Mouse (Mus musculus) ovary, adult 18-20 months (tissue): ENCODE data around the gene Cenpv.

Source experiments
- DNase-seq: peaks from one replicate; pipeline ENCODE4 v3.0.0; 2022; ENCODE audit warnings: low spot score, mixed read lengths

The Cenpv gene

GRCm38 (mm10) chr11:62539089-62539890 lies at the start of gene Cenpv:
Gene Cenpv, minus strand, starts transcription at chr11:62539261.
- DNase-seq: peak; percentile 59

DNA sequence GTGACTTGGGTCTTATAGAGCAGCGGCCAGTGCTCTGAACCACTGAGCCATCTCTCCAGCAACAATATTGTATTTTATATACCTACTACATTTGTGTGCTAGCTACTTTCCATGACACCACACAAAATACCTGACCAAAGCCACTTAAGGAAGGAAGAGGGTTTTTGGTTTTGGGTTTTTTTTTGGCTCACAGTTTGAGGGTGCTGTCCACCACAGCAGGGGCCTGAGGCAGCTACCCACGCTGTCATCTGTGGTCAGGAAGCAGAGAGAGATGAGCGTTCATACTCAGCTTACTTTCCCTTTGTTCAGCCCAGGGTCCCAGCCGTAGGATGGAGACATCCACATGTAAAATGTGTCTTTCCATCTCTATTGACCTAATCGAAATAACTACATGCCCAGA lies 48.0 kb upstream of the Cenpv start:
- no peak for DNase-seq

DNA sequence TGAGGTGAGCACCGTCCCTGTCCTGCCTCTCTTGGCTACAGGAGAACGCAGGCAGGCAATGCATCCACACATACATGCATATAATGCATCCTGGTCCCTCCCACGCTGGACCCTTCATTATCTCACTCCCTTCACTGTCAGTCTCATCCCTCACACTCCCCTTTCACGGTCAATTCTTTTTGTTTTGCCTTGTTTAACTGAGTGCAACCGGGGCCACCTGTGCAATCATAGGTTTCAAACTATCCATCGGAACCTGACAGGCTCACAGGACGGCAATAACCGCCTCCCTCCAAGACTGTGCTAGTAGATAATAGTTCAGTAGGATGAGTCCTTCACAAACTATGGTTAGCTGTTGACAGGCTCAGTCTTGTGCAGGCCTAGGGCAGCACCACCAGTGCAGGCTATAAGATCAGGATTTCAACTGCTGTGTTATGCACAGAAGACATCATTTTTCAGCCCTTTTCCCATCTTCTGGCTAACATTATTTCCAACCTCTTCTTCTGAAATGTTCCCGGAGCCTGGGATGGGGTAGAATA lies 45.7 kb upstream of the Cenpv start:
- DNase-seq: no peak

DNA sequence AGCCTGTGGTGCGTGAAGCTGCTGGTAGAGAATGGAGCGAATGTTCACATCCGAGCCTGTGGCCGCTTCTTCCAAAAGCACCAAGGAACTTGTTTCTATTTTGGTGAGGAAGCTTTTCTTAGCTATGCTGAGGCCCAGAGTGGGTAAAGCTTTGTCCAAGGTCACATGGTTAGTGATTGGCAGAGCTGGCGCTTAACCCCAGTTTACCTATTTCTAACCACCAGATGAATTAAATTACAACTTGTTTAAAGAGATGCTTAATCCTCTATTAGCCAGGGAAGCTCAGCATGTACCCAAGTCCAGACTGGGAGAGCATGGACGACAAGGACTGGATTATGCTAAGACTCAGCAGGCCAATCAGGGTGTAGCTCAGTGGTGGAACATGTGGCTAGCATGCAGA lies 44.0 kb upstream of the Cenpv start:
- DNase-seq: no peak

DNA sequence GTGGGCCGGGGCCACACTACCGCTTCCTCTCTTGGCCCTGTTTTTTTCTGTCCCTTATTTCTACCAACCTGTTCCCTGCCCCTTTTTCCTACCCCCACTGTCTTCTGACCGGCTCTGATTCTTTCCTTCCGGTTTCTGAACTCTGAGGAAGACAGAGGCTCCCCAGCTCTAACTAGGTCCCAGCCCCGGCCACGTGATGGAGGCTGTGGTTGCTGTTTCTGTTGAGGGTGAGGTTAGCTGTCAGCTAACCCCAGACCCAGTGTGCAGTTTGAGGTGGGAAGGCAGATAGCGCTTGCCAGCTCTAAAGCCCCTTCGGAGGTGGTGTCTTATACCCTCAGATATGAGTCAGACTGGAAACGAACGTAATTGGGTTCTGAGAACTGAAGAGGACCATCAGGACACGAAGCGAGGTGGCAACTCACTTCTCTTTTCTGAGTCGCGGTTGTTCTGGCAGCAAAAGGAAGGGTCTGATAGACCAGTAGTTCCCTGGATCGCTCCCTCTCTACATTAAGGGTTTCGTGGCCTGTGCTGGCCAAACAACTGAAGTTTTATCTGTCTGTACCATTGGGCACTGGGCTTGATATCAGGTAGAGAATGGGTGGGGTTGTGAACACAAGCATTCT lies 37.6 kb upstream of the Cenpv start:
- DNase-seq: no peak

GRCm38 (mm10) chr11:62575659-62576438 lies 36.8 kb upstream of the Cenpv start:
- DNase-seq: no peak

- peak; percentile 57 for DNase-seq
Observed at GRCm38 (mm10) chr11:62575297-62575658, 36.2 kb upstream of the Cenpv start.

- no peak for DNase-seq
Observed at GRCm38 (mm10) chr11:62574703-62575085, 35.6 kb upstream of the Cenpv start.

DNA sequence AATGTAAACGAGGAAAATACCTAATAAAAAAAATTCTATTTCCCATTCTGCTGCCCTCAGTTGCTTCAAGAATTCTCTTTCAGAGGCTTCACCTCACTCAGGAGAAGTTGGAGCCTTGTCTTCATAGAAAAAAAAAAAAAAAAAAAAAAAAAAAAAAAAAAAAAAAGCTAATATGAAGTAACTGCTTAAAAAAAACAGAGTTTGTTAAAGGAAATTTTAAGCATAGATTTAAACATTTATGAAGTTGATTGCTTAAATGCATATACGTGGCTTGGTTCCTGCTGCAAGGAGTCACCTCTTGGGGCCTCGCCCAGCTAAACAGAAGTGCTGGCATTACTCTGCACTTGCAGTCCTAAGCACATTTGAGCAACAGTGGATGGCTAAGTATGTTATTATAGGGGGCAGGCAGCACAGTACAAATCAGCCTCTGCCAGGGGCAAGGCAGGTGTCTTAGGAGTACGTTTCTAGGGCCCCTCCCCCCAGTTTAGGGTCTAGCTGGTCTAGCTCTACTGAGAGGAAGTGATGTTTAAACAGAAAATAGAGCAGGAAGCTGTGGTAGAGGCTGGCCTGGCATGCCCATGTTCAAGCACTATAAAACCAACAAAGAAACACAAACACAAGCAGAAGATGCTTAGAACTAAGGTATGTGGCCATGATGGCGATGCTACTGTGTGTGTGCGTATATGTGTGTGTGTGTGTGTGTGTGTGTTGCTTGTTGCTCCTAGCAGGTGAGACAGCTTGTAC lies 35.1 kb upstream of the Cenpv start, which contains the start of gene Trpv2:
Gene Trpv2, plus strand, starts transcription at position 528 of the 744 bp plus-strand sequence.
- DNase-seq: no peak

- no peak for DNase-seq
Observed at GRCm38 (mm10) chr11:62568300-62568699, 29.2 kb upstream of the Cenpv start.

DNA sequence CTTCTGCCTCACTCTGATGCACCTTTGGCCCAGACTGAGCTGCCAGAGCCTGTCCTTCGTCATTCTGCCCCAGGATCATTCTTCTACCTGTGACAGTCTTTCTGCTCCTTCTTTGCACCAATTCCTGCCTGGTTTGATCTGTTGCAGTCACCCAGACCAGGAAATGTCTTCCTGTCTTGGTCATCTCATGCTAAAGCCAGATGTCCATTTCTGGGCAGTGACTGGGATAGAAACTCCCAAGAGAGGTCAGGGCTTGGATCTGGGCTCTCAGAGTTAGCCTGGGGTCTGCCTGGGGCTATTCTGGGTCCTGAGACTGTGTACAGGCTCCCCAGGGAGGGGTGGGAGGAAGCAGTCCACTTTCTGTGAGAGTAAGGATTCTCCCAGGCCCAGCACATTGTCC lies 27.1 kb upstream of the Cenpv start:
- no peak for DNase-seq

DNA sequence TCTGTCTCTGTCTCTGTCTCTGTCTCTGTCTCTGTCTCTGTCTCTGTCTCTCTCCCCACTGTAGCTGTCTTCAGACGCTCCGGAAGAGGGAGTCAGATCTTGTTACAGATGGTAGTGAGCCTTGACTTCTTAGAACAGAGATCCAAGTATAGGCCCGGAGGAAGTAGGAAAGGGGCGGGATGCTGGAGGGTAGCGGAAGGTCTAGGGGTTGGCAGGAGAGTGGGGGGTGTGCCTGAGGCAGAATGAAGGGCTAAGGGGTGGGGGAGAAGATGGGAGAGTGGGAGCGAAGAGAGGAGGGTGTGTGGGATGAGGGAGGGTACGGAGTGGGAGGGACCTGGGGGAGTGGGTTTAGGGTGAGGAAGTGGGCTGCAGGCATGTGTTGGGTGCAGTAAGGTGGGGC lies 26.7 kb upstream of the Cenpv start:
- no peak for DNase-seq

- DNase-seq: no peak
Observed at GRCm38 (mm10) chr11:62563590-62563989, 24.5 kb upstream of the Cenpv start.

DNA sequence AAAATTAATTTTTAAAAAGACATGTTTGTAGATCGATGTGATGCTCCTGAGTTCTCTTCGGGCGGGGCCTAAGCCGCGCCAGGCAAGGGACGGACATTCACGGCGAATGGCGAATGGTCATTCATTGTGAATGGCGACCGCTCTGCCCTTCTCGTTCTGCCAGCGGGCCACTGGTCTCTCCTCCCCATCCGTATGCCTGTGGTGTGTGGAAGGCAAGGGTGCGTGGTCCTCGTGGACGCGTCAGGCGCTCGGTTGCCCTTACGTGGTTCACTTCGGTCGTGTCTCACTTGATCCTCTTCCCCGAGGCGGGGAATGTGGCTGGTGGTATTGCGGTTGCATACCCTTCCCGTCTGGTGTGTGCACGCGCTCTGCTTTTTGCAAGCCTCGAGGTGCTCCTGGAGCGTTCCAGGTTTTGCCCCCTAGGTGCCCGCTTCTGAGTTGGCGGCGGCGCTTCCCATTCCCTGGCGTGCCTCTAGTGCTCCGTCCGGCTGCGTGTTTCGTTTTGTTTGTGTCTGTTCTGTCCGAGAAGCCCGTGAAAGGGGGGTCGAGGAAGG lies 21.5 kb upstream of the Cenpv start:
- no peak for DNase-seq

DNA sequence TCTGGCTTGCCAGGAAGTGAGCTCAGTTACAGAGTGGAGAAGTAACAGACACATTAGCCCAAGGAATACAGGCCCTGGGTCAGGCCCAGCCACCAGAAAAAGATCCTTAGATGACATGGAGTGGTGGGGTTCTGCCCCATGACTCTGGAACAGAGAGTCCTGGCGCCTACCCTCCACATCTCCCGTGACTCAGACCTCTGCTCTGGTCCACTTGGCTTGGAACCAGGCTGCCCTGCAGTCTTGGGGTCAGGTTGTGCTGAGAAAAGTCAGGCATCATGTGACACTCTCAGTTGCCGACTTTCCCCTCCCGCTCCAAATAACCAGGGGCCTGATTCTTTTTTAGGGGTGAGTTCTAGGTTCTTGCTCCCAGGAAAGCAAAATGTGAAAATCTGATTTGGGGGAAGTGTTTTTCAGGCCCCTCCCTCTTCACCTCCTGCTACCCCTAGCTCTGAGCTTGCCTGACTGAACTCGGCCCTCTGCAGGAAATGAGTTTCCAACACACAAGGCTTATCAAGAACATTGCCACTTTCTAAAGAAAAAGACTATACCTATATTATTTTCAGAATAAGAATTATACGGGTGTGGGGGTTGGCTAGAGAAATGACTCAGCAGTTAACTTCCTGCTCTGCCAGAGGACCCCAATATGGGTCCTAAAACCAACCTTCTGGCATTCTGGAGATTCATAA lies 20.0 kb upstream of the Cenpv start:
- DNase-seq: peak; percentile 50

- DNase-seq: no peak
Observed at GRCm38 (mm10) chr11:62558152-62558551, 19.1 kb upstream of the Cenpv start.

DNA sequence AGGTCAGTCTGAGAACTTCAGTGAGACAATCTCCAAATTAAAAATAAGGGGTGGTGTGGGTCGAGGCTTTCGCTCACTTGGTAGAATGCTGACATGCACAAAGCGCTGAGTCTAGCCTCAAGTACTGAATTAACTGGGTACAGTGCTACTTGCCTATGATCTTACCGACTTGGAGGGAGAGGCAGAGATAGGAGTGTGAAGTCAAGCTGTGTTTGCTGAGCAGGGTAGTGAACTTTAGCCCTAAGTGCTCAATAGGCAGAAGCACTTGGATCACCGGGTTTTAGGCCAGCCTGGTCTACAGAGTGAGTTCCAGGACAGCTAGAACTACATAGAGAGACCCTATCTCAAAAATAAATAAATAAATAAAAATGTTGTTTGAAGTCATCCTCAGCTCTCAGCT lies 18.1 kb upstream of the Cenpv start:
- DNase-seq: no peak

DNA sequence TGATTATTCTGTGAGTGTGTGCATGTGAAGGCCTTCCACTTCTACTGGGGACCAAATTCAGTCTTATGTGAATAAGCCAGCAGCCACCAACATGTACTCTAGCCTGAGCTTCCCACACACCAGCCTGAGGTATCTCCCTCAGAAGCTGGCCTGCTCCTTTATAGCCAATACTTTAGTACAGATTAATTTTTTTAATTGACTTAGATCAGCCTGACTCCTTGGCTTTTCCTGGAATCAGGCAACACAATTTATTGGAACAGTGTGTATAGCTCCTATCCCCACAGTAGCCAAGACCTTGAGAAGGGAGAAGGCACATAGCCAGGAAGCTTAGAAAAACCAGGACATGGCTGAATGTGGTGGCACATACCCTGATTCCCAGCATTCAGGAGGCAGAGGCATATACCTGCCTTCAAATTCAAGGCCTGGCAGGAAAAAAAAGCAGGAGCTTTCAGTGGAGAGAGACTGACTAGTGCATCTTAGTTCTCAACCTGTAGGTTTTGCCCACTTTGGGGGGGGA lies 16.9 kb upstream of the Cenpv start:
- no peak for DNase-seq

GRCm38 (mm10) chr11:62554934-62555517 lies 16.0 kb upstream of the Cenpv start:
- DNase-seq: no peak

GRCm38 (mm10) chr11:62554163-62554855 lies 15.2 kb upstream of the Cenpv start:
- no peak for DNase-seq
